Mouse (Mus musculus): ENCODE measurements around the gene Mtmr1. TPM values are rescaled to one million over a fixed set of nuclear protein-coding genes. Genes with fewer than 3 reads are reported as not detected.

Gene Mtmr1
- total and polyA plus RNA-seq, 3 experiments = 4.3 to 32.8 (median 32.3) TPM

DNA sequence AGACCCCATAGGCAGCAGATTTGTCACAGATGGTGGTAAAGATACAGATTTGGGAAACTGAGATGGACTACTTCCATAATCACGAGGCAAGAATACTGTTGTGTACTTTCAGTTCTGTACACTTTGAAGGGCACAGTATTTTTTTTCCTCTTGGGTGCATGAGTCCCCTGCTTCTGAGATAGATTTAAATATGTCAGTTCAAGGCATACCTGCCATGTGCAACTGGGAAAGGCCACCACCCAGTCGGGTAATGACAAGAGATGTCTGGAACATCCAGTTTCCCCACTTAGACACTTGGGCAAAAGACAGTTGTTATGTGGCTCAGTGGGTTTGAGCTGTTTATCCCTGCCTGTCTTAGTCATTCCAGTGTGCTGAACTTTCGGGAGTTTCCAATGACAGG is 950 bp downstream of the Mtmr1 start:
- peaks cover 14% of the 10 kb centered on the region for H3K4me1 ChIP-seq (ENCODE audit: insufficient read depth, low read depth, low read length)
- TF ChIP-seq GATA2 (IDR thresholded peaks at IDR 0.05; ENCODE audit: borderline replicate concordance, low read depth, low read length) (no peak), CTCF (IDR thresholded peaks at IDR 0.05; ENCODE audit: low read depth, low read length) (no peak), POLR2AphosphoS5 (IDR thresholded peaks at IDR 0.05; ENCODE audit: insufficient replicate concordance, low read depth, low read length) (no peak), TAL1 (conservative IDR thresholded peaks at IDR 0.05; ENCODE audit: low read depth, low read length) (no peak), GATA1 (IDR thresholded peaks at IDR 0.05; ENCODE audit: borderline replicate concordance, low read length) (no peak)
- peak overlapping the region; percentile 75 for H3K4me3 ChIP-seq (ENCODE audit: low read depth, low read length)
- H3K36me3 ChIP-seq (replicated peaks) = peaks cover 13% of the 10 kb centered on the region
- H3K27me3 ChIP-seq (ENCODE audit: insufficient read depth, low read length) = no peaks in the 10 kb centered on the region
- no peaks in the 10 kb centered on the region for H3K9me3 ChIP-seq (replicated peaks)
- ATAC-seq (ENCODE audit: extremely low read depth, insufficient number of reproducible peaks, low FRiP score, poor library complexity, severe bottlenecking) (no peak), DNase-seq (ENCODE audit: low spot score) (no peak)

DNA sequence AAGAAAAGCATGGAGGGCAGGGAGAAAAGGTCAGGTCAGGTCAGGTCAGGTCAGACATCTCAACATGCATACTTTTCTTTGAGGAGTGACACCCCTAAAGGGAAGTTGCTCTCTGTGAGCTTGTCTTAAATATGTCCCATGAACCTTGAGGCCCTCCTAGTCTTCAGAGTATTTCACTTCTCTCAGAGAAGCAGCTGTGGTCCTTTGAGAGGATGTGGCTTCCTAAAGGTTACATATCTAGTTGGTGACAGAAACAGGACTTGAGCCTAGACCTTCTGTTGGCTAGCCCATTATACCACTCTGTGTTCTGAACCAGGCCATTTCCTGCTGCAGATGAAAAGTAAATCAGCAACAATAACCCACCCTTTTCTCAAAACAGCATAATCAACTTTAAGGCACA is 2.4 kb downstream of the Mtmr1 start:
- Histone ChIP-seq H3K4me3 (ENCODE audit: low read depth, low read length) (no peak overlapping the region), H3K27me3 (ENCODE audit: insufficient read depth, low read length) (no peaks in the 10 kb centered on the region), H3K36me3 (replicated peaks) (peaks cover 18% of the 10 kb centered on the region), H3K9me3 (replicated peaks) (no peaks in the 10 kb centered on the region), H3K4me1 (ENCODE audit: insufficient read depth, low read depth, low read length) (peaks cover 14% of the 10 kb centered on the region)
- TF ChIP-seq POLR2AphosphoS5 (IDR thresholded peaks at IDR 0.05; ENCODE audit: insufficient replicate concordance, low read depth, low read length) = no peak
- no peak for TF ChIP-seq CTCF (IDR thresholded peaks at IDR 0.05; ENCODE audit: low read depth, low read length)
- no peak for TF ChIP-seq GATA2 (IDR thresholded peaks at IDR 0.05; ENCODE audit: borderline replicate concordance, low read depth, low read length)
- no peak for TF ChIP-seq GATA1 (IDR thresholded peaks at IDR 0.05; ENCODE audit: borderline replicate concordance, low read length)
- TF ChIP-seq TAL1 (conservative IDR thresholded peaks at IDR 0.05; ENCODE audit: low read depth, low read length) = no peak
- ATAC-seq (ENCODE audit: extremely low read depth, insufficient number of reproducible peaks, low FRiP score, poor library complexity, severe bottlenecking) = no peak
- no peak for DNase-seq (ENCODE audit: low spot score)

DNA sequence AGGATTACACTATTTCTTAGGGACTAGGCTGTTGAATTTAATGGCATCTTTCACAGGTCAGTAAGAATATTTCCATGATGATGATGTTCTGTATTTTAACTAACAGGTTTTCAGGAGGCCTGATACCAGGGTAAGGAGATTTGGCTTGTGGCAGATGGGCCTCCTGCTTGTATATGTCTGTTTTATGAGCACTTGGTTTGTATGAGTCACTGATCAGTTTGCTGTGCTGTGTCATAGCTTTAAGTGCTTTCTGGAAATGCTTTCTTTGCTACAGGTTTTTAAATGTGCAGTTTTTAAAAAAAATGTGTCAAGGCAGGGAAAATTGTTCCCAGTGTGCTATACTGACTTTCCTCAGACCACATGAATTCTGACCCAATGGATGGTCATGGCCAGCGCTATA is 12.2 kb downstream of the Mtmr1 start:
- no peaks in the 10 kb centered on the region for H3K4me1 ChIP-seq (ENCODE audit: insufficient read depth, low read depth, low read length)
- peaks cover 19% of the 10 kb centered on the region for H3K36me3 ChIP-seq (replicated peaks)
- no peak for ATAC-seq (ENCODE audit: extremely low read depth, insufficient number of reproducible peaks, low FRiP score, poor library complexity, severe bottlenecking)
- DNase-seq (ENCODE audit: low spot score) = no peak
- no peak overlapping the region for H3K4me3 ChIP-seq (ENCODE audit: low read depth, low read length)
- no peaks in the 10 kb centered on the region for H3K27me3 ChIP-seq (ENCODE audit: insufficient read depth, low read length)
- TF ChIP-seq GATA1 (IDR thresholded peaks at IDR 0.05; ENCODE audit: borderline replicate concordance, low read length) = no peak
- no peak for TF ChIP-seq GATA2 (IDR thresholded peaks at IDR 0.05; ENCODE audit: borderline replicate concordance, low read depth, low read length)
- no peak for TF ChIP-seq TAL1 (conservative IDR thresholded peaks at IDR 0.05; ENCODE audit: low read depth, low read length)
- TF ChIP-seq CTCF (IDR thresholded peaks at IDR 0.05; ENCODE audit: low read depth, low read length) = no peak
- TF ChIP-seq POLR2AphosphoS5 (IDR thresholded peaks at IDR 0.05; ENCODE audit: insufficient replicate concordance, low read depth, low read length) = no peak
- H3K9me3 ChIP-seq (replicated peaks) = no peaks in the 10 kb centered on the region

DNA sequence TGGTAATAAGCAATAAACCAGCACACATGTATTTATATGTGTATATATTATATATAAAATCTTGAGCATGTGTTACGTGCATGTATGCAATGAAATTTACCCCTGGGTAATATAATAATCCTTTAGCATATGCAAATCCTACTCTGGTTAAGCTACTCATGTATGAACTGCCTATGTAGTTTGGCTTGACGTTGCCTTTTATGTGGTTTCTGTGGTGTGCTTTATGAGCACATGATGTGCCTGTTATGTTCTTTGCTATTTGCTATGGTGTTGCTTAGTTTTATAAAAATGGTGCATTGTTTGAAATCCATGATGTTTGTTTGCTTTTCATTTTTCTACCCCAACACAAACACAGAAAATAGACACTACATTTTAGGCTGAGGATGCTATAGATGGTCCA is 13.9 kb downstream of the Mtmr1 start:
- TF ChIP-seq POLR2AphosphoS5 (IDR thresholded peaks at IDR 0.05; ENCODE audit: insufficient replicate concordance, low read depth, low read length) (no peak), GATA2 (IDR thresholded peaks at IDR 0.05; ENCODE audit: borderline replicate concordance, low read depth, low read length) (no peak), TAL1 (conservative IDR thresholded peaks at IDR 0.05; ENCODE audit: low read depth, low read length) (no peak), CTCF (IDR thresholded peaks at IDR 0.05; ENCODE audit: low read depth, low read length) (no peak), GATA1 (IDR thresholded peaks at IDR 0.05; ENCODE audit: borderline replicate concordance, low read length) (no peak)

DNA sequence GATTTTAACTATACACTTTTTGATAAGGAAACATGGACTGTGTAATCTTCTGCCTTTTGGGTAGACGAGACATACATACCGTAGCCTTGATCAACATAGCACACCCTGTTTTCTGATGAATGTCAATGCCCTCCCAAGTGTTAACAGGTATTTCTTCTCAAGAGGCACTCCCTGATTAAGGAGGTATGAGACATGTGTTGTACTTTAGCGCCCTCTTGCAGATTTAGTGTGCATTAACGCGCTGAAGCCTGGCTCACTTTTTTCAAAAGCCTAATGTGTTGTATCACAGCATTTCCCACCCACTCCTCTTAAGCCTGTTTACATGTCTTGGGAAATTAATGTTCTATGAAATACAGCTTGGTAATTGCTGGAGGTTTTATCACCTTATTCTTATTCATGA is 17.0 kb downstream of the Mtmr1 start:
- no peak overlapping the region for H3K4me3 ChIP-seq (ENCODE audit: low read depth, low read length)
- no peaks in the 10 kb centered on the region for H3K4me1 ChIP-seq (ENCODE audit: insufficient read depth, low read depth, low read length)
- H3K9me3 ChIP-seq (replicated peaks) = no peaks in the 10 kb centered on the region
- TF ChIP-seq POLR2AphosphoS5 (IDR thresholded peaks at IDR 0.05; ENCODE audit: insufficient replicate concordance, low read depth, low read length) (no peak), GATA2 (IDR thresholded peaks at IDR 0.05; ENCODE audit: borderline replicate concordance, low read depth, low read length) (no peak), CTCF (IDR thresholded peaks at IDR 0.05; ENCODE audit: low read depth, low read length) (0 out of 2 replicates have a peak, but pooled peaks have one; percentile 7), GATA1 (IDR thresholded peaks at IDR 0.05; ENCODE audit: borderline replicate concordance, low read length) (no peak)
- ATAC-seq (ENCODE audit: extremely low read depth, insufficient number of reproducible peaks, low FRiP score, poor library complexity, severe bottlenecking) = no peak
- peaks cover 19% of the 10 kb centered on the region for H3K36me3 ChIP-seq (replicated peaks)
- H3K27me3 ChIP-seq (ENCODE audit: insufficient read depth, low read length) = no peaks in the 10 kb centered on the region
- no peak for DNase-seq (ENCODE audit: low spot score)

More for the DNA sequence above, 13.9 kb downstream of the Mtmr1 start:
- Histone ChIP-seq H3K4me3 (ENCODE audit: low read depth, low read length) (no peak overlapping the region), H3K9me3 (replicated peaks) (no peaks in the 10 kb centered on the region), H3K4me1 (ENCODE audit: insufficient read depth, low read depth, low read length) (no peaks in the 10 kb centered on the region), H3K27me3 (ENCODE audit: insufficient read depth, low read length) (no peaks in the 10 kb centered on the region), H3K36me3 (replicated peaks) (peaks cover 21% of the 10 kb centered on the region)
- DNase-seq (ENCODE audit: low spot score) = no peak
- no peak for ATAC-seq (ENCODE audit: extremely low read depth, insufficient number of reproducible peaks, low FRiP score, poor library complexity, severe bottlenecking)

DNA sequence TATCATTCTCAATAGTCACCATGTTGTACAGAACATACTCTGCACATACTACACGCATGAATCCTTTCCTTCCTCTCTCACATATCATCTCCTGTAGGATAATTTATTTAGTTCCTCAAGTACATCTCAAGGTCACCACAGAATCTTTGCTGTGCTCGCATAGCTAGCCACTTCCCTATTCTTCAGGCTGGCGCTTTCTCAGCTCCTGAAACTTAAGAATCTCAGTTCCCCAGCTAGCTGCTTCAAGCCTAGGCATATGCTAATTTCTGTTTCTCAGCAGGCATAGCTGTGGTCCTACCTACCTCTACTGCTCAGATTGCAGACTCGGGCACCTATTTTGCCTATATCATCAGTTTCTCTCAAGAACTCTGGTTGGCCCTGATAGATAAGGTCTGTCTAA is 31.8 kb downstream of the Mtmr1 start:
- no peak for TF ChIP-seq TAL1 (conservative IDR thresholded peaks at IDR 0.05; ENCODE audit: low read depth, low read length)
- TF ChIP-seq CTCF (IDR thresholded peaks at IDR 0.05; ENCODE audit: low read depth, low read length) = no peak
- TF ChIP-seq POLR2AphosphoS5 (IDR thresholded peaks at IDR 0.05; ENCODE audit: insufficient replicate concordance, low read depth, low read length) = no peak
- TF ChIP-seq GATA1 (IDR thresholded peaks at IDR 0.05; ENCODE audit: borderline replicate concordance, low read length) = no peak
- no peak for TF ChIP-seq GATA2 (IDR thresholded peaks at IDR 0.05; ENCODE audit: borderline replicate concordance, low read depth, low read length)
- peaks cover 46% of the 10 kb centered on the region for H3K36me3 ChIP-seq (replicated peaks)
- no peak for ATAC-seq (ENCODE audit: extremely low read depth, insufficient number of reproducible peaks, low FRiP score, poor library complexity, severe bottlenecking)

More for the DNA sequence above, 31.8 kb downstream of the Mtmr1 start:
- no peaks in the 10 kb centered on the region for H3K27me3 ChIP-seq (ENCODE audit: insufficient read depth, low read length)
- no peak for DNase-seq (ENCODE audit: low spot score)
- H3K4me1 ChIP-seq (ENCODE audit: insufficient read depth, low read depth, low read length) = no peaks in the 10 kb centered on the region
- no peak overlapping the region for H3K4me3 ChIP-seq (ENCODE audit: low read depth, low read length)
- no peaks in the 10 kb centered on the region for H3K9me3 ChIP-seq (replicated peaks)
